Mouse (Mus musculus) R1 (cell line): Measurements from ENCODE around the gene Rufy4.
"Not testable (repeated sequence)": the region's sequence is repeated elsewhere in the genome, so short reads cannot be mapped to it uniquely, and the experiment has no call there.

Experiments
- DNase-seq: peaks from one replicate; pipeline ENCODE4 v3.0.0-alpha.2; 2018; ENCODE audit warnings: low read depth, low spot score

Gene Rufy4

GRCm38 (mm10) chr1:74149106-74149885, 24.0 kb downstream of the Rufy4 start:
- DNase-seq = no peak

- DNase-seq = no peak
Observed at GRCm38 (mm10) chr1:74150101-74150500, 24.8 kb downstream of the Rufy4 start.

- DNase-seq = no peak
Observed at GRCm38 (mm10) chr1:74151091-74151490, 25.8 kb downstream of the Rufy4 start.

- DNase-seq = no peak
Observed at GRCm38 (mm10) chr1:74153461-74154184, 28.3 kb downstream of the Rufy4 start, which contains the start of gene Cxcr2. TSS of gene Cxcr2 (plus strand) at chr1:74153989.

GRCm38 (mm10) chr1:74155435-74156012, 30.2 kb downstream of the Rufy4 start:
- DNase-seq = no peak

- no peak for DNase-seq
Observed at GRCm38 (mm10) chr1:74156381-74156910, 31.1 kb downstream of the Rufy4 start.

GRCm38 (mm10) chr1:74159613-74160012, 34.3 kb downstream of the Rufy4 start:
- DNase-seq = not testable (repeated sequence)

- DNase-seq = no peak
Observed at GRCm38 (mm10) chr1:74160036-74160435, 34.7 kb downstream of the Rufy4 start.

- DNase-seq = no peak
Observed at GRCm38 (mm10) chr1:74167136-74167535, 41.8 kb downstream of the Rufy4 start.

- no peak for DNase-seq
Observed at GRCm38 (mm10) chr1:74169721-74170120, 44.4 kb downstream of the Rufy4 start.

- DNase-seq = no peak
Observed at GRCm38 (mm10) chr1:74172722-74173121, 47.4 kb downstream of the Rufy4 start.

- no peak for DNase-seq
Observed at GRCm38 (mm10) chr1:74175731-74176130, 50.4 kb downstream of the Rufy4 start.

- DNase-seq = no peak
Observed at GRCm38 (mm10) chr1:74178618-74179017, 53.3 kb downstream of the Rufy4 start.

- DNase-seq = peak; percentile 69
Observed at GRCm38 (mm10) chr1:74179624-74180408, 54.5 kb downstream of the Rufy4 start.

- no peak for DNase-seq
Observed at GRCm38 (mm10) chr1:74181462-74181861, 56.1 kb downstream of the Rufy4 start.

GRCm38 (mm10) chr1:74183006-74183405, 57.7 kb downstream of the Rufy4 start:
- DNase-seq = peak; percentile 62

- no peak for DNase-seq
Observed at GRCm38 (mm10) chr1:74190471-74190870, 65.1 kb downstream of the Rufy4 start.

- DNase-seq = no peak
Observed at GRCm38 (mm10) chr1:74192711-74193110, 67.4 kb downstream of the Rufy4 start.

- peak; percentile 25 for DNase-seq
Observed at GRCm38 (mm10) chr1:74194445-74194844, 69.1 kb downstream of the Rufy4 start, which contains the start of gene Cxcr1. TSS of gene Cxcr1 (minus strand) at chr1:74194631.

GRCm38 (mm10) chr1:74195961-74196360, 70.6 kb downstream of the Rufy4 start:
- peak; percentile 72 for DNase-seq
